Mouse (Mus musculus): ENCODE measurements around the gene Calr3.

Gene Calr3

GRCm38 (mm10) chr8:72438248-72439015 lies 5.2 kb downstream of the Calr3 start:
- no peak for DNase-seq (ENCODE audit: extremely low spot score, low read depth, low spot score)

- DNase-seq (ENCODE audit: extremely low spot score, low read depth, low spot score): no peak
These were observed 8.7 kb downstream of the Calr3 start for GRCm38 (mm10) chr8:72434952-72435351.

DNA sequence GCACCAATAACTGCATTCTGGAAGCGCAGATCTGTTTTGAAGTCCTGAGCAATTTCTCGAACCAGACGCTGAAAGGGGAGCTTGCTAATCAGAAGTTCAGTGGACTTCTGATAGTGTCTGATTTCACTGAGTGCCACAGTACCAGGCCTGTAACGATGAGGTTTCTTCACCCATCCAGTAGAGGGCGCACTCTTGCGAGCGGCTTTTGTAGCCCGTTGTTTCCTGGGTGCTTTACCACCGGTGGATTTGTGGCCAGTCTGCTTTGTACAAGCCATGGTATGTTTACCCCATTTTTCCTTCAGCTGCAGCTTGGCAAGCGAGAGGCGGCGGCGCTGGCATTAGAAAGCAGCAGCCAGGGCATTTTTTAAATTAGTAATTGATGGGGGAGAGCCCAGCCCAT lies 14.0 kb downstream of the Calr3 start:
- DNase-seq (ENCODE audit: extremely low spot score, low read depth, low spot score): no peak

DNA sequence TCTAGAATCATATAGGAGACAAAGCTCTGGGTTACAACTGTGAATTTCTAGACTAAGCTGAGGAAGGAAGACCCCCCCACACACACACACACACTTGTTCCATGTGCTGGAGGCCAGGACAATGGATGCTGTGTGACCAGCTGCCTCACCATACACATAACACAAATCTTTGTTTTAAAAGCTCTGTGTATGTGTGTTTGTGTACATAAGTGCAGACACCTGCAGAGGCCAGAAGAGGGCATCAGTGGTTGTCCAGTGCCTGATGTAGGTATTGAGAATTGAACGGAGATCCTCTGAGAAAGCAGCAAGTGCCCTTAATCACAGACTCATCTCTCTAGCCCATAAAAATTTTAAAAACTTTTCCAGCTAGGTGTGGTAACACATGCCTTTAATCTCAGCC lies 20.7 kb downstream of the Calr3 start:
- DNase-seq (ENCODE audit: extremely low spot score, low read depth, low spot score): no peak

GRCm38 (mm10) chr8:72421362-72422335 lies 22.0 kb downstream of the Calr3 start, which contains the start of gene Eps15l1:
TSS of gene Eps15l1 (minus strand) at chr8:72421460.
- peak; percentile 94 for DNase-seq (ENCODE audit: extremely low spot score, low read depth, low spot score)

GRCm38 (mm10) chr8:72420571-72421361 lies 22.9 kb downstream of the Calr3 start:
- DNase-seq (ENCODE audit: extremely low spot score, low read depth, low spot score): no peak

DNA sequence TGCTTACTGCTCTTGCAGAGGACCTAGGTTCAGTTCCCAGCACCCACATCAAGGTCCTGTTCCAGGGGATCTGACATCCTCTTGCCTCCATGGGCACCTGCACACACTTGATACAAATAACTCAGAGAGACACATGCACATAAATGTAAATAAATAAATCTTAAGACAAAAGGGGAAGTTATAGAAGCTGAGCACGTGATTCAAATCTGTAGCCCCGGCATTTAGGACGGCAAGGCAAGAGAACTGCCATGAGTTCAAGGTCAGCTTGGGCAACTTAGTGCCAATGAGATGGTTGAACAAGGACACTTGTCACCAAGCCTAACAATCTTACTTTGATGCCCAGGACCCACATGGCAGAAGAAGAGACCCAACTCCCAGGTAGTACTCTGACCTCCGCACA lies 25.6 kb downstream of the Calr3 start:
- DNase-seq (ENCODE audit: extremely low spot score, low read depth, low spot score): no peak

DNA sequence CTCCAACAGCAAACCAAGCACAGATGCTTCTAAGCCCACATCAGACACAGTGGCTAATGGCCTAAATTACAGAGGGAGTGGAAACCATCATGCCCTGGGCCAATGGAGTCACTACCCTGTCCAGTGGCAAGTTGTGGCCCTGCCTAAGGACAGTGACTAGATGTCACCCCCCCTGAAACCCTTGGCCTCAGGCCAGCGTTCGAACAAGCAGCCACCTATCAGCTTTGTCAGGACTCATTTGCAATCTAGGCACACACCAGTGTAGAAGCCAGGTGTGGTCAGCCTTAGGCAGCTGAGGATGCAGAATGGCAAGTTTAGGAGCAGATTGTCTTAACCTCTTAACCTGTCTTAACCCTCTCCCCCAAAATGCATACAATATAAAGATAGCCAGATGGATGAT lies 28.4 kb downstream of the Calr3 start:
- DNase-seq (ENCODE audit: extremely low spot score, low read depth, low spot score): no peak

GRCm38 (mm10) chr8:72413839-72414238 lies 29.8 kb downstream of the Calr3 start:
- no peak for DNase-seq (ENCODE audit: extremely low spot score, low read depth, low spot score)

DNA sequence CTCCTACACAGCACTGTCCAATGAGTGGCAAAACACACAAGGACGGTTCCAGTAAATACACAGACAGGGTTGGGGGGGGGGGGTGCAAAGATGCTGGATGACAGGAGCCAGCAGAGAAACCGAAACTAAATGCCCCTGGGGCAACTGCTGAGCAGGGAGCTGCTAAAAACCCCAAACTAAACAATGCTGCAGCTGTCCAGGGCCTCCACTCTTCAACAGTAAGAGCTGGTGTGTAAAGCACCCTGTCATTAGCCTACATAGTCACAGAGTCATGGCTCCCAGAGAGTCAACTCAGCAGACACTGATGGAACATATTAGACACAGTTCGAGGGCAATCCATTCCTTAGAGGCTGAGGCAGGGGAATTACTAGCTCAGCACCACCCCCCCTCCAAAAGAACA lies 34.2 kb downstream of the Calr3 start:
- DNase-seq (ENCODE audit: extremely low spot score, low read depth, low spot score): no peak

DNA sequence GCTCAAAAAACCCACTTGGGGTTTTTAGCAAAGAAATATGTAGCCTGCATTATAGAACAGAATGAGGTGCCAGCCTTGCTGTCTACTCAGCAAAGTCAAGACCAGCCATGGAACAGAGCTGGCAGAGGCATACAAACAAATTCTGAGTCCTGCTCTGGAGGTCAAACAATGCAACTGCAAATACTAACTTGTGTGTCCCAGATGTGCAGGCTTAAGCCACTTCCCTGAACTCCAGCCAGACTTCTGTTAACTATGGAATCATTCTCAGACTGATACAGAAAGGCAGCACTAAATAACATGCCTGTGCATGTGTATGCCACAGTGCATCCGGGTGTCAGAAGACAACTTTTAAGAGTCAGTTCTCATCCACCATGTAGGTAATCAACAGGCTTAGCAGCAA lies 35.8 kb downstream of the Calr3 start:
- no peak for DNase-seq (ENCODE audit: extremely low spot score, low read depth, low spot score)

GRCm38 (mm10) chr8:72402981-72403380 lies 40.7 kb downstream of the Calr3 start:
- DNase-seq (ENCODE audit: extremely low spot score, low read depth, low spot score): no peak

- DNase-seq (ENCODE audit: extremely low spot score, low read depth, low spot score): no peak
These were observed 42.3 kb downstream of the Calr3 start for GRCm38 (mm10) chr8:72401381-72401780.

DNA sequence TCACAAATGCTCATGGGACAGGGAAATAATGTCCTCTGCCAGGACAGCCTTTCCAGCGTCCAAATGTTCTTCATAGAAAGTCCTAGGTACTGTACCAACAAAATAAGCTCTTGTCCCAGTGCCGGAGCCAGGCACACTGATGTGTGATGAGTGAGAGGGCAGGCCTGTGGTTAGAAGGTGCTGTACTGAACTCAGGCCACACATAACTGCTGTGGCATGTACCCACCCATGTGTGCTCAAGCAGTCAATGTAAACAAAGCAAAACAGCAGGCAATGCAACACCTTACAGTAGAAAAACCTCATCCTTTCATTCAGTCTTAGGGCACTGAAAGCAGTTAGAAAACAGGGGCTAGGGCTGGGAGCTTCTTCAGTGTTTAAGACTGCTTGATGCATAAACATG lies 57.9 kb downstream of the Calr3 start:
- DNase-seq (ENCODE audit: extremely low spot score, low read depth, low spot score): no peak

DNA sequence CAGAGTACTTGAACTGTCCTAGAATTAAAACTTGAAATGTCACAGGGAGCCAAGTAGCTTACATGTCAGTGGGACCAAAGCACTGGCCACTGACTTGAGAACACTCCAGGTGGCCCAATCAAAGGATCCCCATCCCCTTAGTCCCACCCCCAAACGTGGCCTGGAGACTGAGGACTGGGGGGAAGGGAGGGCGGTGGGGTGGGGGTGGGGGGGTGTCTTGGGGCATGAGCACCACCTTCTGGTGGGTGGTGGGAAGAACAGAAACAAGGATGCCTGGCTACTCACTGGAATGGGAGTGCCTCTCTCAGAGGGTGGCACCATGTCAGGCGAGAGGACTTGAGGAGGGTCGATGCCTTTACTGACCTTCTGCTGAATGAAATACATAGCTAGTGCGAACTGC lies 61.3 kb downstream of the Calr3 start:
- DNase-seq (ENCODE audit: extremely low spot score, low read depth, low spot score): no peak

DNA sequence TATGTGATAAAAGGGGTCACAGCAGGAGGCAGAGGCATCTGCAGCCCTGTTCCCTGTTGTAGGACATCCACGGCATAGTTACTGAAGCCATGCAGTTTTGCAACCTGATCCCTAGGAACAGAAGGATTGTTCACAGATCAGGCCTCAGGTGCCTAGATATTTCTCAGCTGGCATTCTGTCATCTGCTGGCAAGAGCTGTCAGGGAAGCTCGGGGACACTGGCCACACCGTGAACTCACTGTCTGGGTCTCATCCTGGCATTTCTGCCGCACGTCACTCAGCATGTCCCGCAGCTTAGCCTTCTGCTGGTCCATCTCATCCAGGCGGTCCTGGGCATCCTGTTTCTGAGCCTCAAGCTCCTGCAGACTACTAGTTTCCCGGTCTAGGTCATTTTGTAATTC lies 63.0 kb downstream of the Calr3 start:
- DNase-seq (ENCODE audit: extremely low spot score, low read depth, low spot score): no peak

GRCm38 (mm10) chr8:72376900-72377299 lies 66.8 kb downstream of the Calr3 start:
- no peak for DNase-seq (ENCODE audit: extremely low spot score, low read depth, low spot score)

DNA sequence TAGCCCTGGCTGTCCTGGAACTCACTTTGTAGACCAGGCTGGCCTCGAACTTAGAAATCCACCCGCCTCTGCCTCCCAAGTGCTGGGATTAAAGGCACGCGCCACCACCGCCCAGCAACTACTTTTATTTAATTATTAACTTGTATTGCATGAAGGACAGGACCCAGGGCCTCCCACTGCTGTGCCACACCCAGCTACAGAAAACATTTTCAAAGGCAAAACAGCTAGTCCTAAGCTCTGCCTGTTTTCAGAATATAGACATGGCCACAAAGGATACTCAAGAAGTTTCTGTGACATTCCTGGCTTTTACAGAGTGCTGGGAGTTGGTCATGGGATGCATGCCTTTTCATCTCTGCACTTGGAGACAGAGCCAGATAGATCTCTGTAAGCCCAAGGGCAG lies 67.4 kb downstream of the Calr3 start:
- no peak for DNase-seq (ENCODE audit: extremely low spot score, low read depth, low spot score)

DNA sequence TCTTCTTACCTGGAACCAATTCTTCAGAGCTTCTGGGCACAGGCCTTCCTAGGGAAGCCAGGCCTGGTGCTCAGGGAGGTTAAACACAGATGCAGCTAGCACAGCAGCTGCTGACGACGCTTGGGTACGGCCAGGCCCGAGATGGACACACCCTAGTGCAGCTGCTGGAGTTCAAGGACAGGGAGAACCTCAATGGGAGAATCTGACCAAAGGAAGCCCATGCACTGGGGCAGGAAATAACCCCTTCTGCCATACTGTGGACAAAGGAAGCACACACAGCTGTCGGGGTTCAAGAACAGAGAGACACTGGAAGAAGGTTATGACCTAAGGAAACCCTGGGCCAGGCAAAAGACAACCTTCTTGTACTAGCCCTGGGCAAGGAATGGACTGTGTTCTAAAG lies 68.5 kb downstream of the Calr3 start:
- no peak for DNase-seq (ENCODE audit: extremely low spot score, low read depth, low spot score)

All from hindlimb bud, embryonic 11.5 days (tissue).